ENCODE assay signal across 11 mouse cellular contexts in the genomic region with DNA sequence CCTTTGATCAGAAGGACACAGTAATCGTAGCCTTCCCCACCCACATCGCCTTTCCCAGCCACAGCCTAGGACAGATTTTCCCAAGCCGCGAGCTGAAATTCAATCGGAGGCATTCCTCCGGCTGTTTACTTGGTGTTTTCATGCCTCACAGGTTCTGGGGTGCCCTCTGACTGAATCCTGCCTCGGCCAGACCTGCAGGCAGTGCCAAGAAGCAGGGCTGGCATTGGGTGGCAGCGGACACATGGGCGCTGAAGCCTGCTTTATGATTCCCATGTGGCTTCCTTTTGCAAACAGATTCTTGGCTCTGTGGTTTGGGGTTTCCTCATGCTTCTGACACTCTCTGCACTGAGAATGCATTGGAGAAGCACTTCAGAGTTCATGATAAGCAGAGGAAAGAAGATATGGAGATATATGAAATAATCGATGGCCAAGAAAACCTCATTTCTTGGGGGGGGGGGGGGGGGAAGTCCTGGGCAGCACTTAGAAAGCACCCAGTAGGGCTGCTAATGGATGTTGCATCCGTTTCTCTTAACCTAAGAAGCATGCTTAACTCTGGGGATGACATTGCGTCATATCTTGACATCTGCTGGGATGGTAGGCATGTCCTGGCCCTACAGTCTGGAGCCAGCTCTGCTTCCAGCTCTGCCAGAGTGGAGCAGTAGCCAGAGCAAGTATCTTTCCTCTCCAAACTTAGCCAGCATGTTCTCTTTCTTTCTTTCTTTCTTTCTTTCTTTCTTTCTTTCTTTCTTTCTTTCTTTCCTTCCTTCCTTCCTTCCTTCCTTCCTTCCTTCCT.
DNase-seq lines count a peak whose midpoint lies in the region; ATAC-seq lines count a peak whose summit lies in the region.
"Had no signal": no experiment of that assay in that cellular context is flagged by ENCODE, and none has a peak within 500 bp of the region (broad histone marks: within the 10 kb centered on the region; RNA-seq: fewer than 3 reads in every experiment).

No protein-coding gene starts in this region.

- H3K4me1 ChIP-seq in embryonic facial prominence, embryonic 15.5 days, result peaks cover 3% of the 10 kb centered on the region; the same call in 1 of the 2 replicates
- H3K4me1 ChIP-seq: hindbrain, embryonic 15.5 days; liver, embryonic 15.5 days had no signal

- no peaks in the 10 kb centered on the region for H3K27me3 ChIP-seq in embryonic facial prominence, embryonic 15.5 days
- no peaks in the 10 kb centered on the region; the same call in 1 of the 2 replicates for H3K27me3 ChIP-seq in splenic B cell, adult 2 months (ENCODE audit: control insufficient read depth, insufficient read depth, low read length, poor library complexity, severe bottlenecking)
- H3K27me3 ChIP-seq: hindbrain, embryonic 15.5 days; liver, embryonic 15.5 days had no signal

- DNase-seq in ovary, postnatal 36 days (ENCODE audit: low spot score), result peak; percentile 12
- DNase-seq in ovary, postnatal 10 days (ENCODE audit: low spot score), result no peak
- peak; percentile 32 for DNase-seq in kidney, adult 9 months
- DNase-seq in splenic B cell, adult 2 months (ENCODE audit: low read depth, low spot score), result peak; percentile 14
- no peak for DNase-seq in layer of hippocampus, adult 11-12 months (ENCODE audit: low spot score)
- DNase-seq in B cell, adult 2 months, result no peak
- DNase-seq: left cerebral cortex, postnatal 4 days had no signal

- no peak overlapping the region for H3K27ac ChIP-seq in embryonic facial prominence, embryonic 15.5 days (replicated peaks)
- H3K27ac ChIP-seq: hindbrain, embryonic 15.5 days; liver, embryonic 15.5 days had no signal

- H3K4me3 ChIP-seq in embryonic facial prominence, embryonic 15.5 days (replicated peaks), result no peak overlapping the region
- H3K4me3 ChIP-seq: hindbrain, embryonic 15.5 days; liver, embryonic 15.5 days had no signal

- H3K9me3 ChIP-seq in embryonic facial prominence, embryonic 15.5 days (replicated peaks), result no peaks in the 10 kb centered on the region
- H3K9me3 ChIP-seq: hindbrain, embryonic 15.5 days; liver, embryonic 15.5 days had no signal

- no peak overlapping the region for H3K4me2 ChIP-seq in embryonic facial prominence, embryonic 15.5 days (replicated peaks)
- H3K4me2 ChIP-seq: hindbrain, embryonic 15.5 days; liver, embryonic 15.5 days had no signal

- peak; percentile 57; the same call in 1 of the 2 replicates for ATAC-seq in embryonic facial prominence, embryonic 15.5 days (ENCODE audit: insufficient number of reproducible peaks, low FRiP score, low TSS enrichment, low read depth)
- ATAC-seq: forebrain, embryonic 14.5 days had no signal

- H3K9ac ChIP-seq in embryonic facial prominence, embryonic 15.5 days, result no peak overlapping the region
- H3K9ac ChIP-seq: hindbrain, embryonic 15.5 days; liver, embryonic 15.5 days had no signal

- no peaks in the 10 kb centered on the region for H3K36me3 ChIP-seq in embryonic facial prominence, embryonic 15.5 days
- H3K36me3 ChIP-seq in splenic B cell, adult 2 months (ENCODE audit: control insufficient read depth, insufficient read depth, low read length, poor library complexity, severe bottlenecking), result no peaks in the 10 kb centered on the region
- H3K36me3 ChIP-seq: hindbrain, embryonic 15.5 days; liver, embryonic 15.5 days had no signal

- 50% methylated on average over 12 of the region's 12 CpGs for WGBS in embryonic facial prominence, embryonic 15.5 days

Comparison
In these comparisons a context has a peak if more than half of its experiments do, and no peak if none do; other contexts are left out.
1. DNase-seq: peak in ovary, postnatal 36 days (single experiment), kidney, adult 9 months (single experiment) and splenic B cell, adult 2 months (single experiment); none in ovary, postnatal 10 days (single experiment), layer of hippocampus, adult 11-12 months (single experiment) and B cell, adult 2 months (0 of 2).